Mouse (Mus musculus): ENCODE data around the gene Bsx. TPM values are rescaled to one million over a fixed set of nuclear protein-coding genes. Genes with fewer than 3 reads are reported as not detected.

The Bsx gene
- not detected for total RNA-seq (2021)
- long read RNA-seq, experiment 1 = 0 reads
- long read RNA-seq, experiment 2 = 0 reads

DNA sequence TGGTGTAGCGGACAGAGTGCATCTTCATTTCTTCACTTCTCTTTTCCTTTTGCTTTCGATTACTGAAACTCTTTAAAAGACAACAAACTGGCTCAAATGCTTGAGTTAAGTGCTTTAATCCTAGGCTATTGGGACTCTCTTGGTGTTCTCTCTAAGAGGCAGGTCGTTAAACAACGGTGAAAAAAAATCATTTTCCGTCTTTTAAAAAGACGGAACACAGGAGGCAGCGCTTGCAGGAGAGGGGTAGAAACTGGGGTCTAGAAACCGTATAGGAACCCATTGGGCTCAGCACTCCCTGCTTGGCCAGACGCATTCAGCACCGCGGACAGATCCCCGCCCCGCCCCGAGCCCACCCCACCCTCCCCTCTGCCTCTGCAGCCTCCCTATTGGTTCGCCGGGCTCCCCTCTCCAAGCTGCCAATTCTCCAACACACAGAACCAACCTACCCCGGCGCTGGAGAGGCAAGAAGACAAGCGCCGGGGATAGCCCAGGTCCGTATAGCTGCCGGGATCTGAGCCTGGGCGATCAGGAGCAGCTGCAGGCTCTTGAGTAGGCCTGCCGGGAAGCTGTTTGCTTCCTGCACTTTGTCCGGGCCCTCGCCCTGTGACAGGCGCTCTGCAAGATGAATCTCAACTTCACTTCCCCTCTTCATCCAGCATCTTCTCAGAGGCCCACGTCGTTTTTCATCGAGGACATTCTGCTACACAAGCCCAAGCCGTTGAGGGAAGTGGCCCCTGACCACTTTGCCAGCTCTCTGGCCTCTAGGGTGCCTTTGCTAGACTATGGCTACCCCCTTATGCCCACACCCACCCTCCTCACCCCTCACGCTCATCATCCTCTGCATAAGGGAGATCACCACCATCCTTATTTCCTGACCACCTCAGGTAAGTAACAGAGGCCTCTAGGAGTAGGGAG lies at the start of gene Bsx:
Gene Bsx, plus strand, starts transcription at position 572 of the 915 bp plus-strand sequence.
- intact Hi-C loops (cut with DNase I) = no loop called here
- peak; percentile 67 to 76 for DNase-seq

GRCm38 (mm10) chr9:40825601-40826000 lies 48.3 kb upstream of the Bsx start:
- DNase-seq = no peak
- intact Hi-C loops (cut with DNase I) = no loop called here

DNA sequence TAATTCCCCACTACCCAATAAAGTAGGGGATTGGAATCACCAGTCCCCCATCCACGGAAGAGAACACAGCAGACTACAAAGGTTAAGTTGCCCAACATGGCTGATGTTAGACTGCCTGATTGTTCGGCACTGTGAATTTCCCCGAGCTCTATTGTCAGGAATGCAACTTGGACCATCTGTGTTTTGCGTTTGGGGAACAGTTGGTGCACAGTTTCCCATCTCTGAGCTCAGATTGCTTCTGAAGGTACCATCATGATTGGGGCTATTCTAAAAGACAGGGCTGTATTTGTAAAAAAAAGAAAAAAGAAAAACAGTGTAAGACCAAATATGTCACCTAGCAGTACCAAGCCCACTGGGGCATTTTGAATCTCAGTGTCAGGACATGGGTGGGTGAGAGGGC lies 46.6 kb upstream of the Bsx start:
- DNase-seq = no peak
- intact Hi-C loops (cut with DNase I) = no loop called here

DNA sequence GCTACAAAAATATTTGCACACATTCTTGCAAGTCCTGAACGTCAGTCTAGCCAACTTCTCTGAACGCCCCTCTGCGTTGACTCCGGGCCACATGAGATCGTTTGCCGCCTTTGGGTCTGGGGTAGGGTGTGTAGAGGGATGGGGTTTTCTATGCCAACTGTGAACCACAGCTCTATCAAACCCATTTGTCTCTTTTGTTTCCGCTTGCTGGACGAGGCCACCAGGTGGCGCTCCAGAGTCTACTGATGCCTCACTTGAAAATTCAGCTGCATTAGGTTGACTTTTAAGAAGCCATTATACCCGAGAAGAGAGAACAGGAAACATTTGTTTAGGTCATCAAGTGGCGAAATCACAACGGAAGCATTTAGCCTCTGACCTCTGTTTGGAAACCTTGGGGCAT lies 39.4 kb upstream of the Bsx start:
- peak; percentile 80 to 87 for DNase-seq
- intact Hi-C loops (cut with DNase I) = loop anchor here (2.0 to 5.0 kb wide), 3 partner anchors 78 to 148 kb away; no protein-coding TSS in a partner anchor

GRCm38 (mm10) chr9:40836681-40837080 lies 37.2 kb upstream of the Bsx start:
- intact Hi-C loops (cut with DNase I) = loop anchor here (5.0 kb wide), 2 partner anchors 191 to 356 kb away; no protein-coding TSS in a partner anchor
- DNase-seq = no peak

DNA sequence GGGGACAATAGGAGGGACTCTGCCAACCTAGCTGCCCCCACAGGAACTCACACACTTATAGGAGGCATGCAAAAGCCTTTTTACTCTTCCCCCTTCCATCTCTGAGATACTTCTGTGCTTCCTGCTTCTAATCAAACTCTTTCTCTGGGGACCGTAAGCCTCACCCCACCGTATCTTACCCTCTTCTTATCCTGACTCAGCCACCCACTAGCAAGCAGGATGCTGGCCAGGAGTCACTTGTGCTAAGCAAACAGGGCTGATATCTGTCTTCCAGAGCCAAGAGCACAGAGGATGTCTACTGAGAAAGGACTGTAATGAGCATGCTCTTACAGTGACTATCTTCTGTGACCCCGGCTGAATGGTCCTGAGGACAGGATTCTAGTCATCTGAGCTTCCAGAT lies 34.3 kb upstream of the Bsx start:
- DNase-seq = no peak
- intact Hi-C loops (cut with DNase I) = loop anchor here (5.0 kb wide), 2 partner anchors 188 to 353 kb away; no protein-coding TSS in a partner anchor

DNA sequence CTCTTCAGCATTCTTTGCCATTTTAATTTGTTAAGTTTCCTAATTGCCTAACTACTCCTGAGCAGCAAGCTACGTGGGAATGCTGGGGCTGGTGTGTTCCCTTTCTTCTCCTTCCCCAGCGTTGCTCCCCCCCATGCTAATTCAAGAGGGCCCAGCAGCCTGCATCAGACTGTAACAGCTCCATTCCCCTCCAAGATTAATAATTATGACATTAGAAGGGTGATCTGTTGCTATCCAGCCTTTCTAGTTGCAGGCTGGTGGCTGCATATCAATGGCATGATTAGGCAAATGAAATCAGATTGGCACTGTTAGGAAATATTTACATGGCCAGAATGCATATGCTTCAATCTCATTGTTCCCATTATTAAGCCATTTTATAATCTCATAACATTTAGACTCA lies 22.4 kb upstream of the Bsx start:
- DNase-seq = no peak
- intact Hi-C loops (cut with DNase I) = no loop called here

- intact Hi-C loops (cut with DNase I) = no loop called here
- no peak for DNase-seq
Measured at GRCm38 (mm10) chr9:40858461-40859160, 15.3 kb upstream of the Bsx start.

DNA sequence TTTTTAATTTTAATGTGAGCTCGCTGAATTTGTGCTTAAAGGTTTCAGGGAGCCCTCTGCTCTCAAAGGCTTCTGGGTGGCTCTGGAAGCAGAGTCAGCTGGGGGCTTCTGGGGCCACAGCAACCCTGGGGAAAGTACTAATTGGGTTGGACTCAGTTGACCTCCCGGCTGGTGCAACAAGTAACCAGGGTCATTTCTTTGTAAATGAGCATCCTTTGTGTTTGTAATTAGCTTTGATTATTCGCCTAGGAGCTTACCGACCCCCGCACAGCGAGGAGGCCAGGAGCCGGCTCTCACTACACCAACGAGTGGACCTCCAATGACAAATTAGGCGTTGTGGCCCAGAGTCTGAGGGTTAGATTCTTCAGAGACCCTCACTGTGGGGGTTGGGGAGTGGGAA lies 14.7 kb upstream of the Bsx start:
- intact Hi-C loops (cut with DNase I) = no loop called here
- DNase-seq = no peak

GRCm38 (mm10) chr9:40870331-40870730 lies 3.6 kb upstream of the Bsx start:
- no peak for DNase-seq
- intact Hi-C loops (cut with DNase I) = no loop called here

DNA sequence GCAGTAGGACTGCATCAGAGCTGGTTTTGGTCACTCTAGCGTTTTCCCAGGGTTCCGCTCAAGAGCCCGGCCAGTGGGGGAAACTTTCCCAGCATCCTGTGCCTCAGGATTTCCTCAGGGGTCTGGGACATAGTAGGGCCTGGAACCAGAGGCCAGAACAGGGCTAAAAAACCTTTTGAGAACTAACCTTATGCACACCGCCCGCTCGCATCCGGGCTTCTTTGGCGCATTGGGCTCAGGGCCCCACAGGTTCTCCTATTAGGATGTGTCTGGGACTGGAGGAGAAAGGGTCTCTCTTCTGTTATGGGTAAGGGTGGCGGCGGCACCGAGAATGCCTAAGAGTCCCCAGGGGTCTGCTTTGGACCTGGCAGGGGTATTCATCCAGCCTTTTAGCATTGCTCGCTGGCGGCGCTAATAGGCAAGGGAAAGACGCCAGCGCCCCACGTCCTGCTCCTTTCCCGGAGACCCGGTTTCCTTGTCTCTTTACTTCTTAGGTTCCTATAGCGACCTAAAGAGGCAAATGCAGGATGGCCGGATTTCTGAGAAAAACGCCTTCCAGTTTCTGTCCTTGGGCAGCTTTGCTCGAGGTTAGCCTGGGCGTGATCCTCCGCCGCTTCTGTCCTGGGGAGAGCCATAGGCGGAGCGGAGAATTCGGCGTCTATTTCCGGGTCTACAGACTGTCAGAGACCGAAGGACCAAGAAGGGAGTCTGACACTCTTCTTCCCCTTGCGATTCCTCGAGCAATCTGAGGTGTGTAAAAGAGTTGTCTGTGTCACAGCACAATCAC lies 2.4 kb upstream of the Bsx start:
- no peak for DNase-seq
- intact Hi-C loops (cut with DNase I) = no loop called here

- intact Hi-C loops (cut with DNase I) = no loop called here
- DNase-seq = peak in 1 of 2 experiments; percentile 16
Measured at GRCm38 (mm10) chr9:40872156-40872478, 1.8 kb upstream of the Bsx start.

DNA sequence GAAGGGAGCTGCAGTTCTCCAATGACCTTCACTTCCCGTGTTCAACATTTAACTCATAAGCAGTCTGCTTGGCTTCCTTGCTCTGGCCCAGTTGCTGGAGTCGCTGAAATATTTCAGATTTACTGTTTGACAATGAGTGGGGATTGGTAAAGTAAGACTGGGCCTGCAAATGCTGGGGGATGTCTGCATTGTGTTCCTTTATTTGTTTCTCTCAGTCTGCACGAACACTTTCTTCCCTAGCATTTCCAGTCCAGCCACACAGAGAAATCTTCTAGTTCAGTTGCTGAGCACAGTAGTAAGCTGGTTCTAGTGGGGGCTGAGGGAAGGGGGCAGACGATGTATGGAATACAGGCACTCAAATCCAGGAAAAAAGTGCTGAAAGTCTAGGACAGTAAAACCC lies 1.0 kb downstream of the Bsx start:
- intact Hi-C loops (cut with DNase I) = no loop called here
- no peak for DNase-seq

- intact Hi-C loops (cut with DNase I) = no loop called here
- DNase-seq = no peak
Measured at GRCm38 (mm10) chr9:40875431-40875830, 1.5 kb downstream of the Bsx start.

- intact Hi-C loops (cut with DNase I) = no loop called here
- no peak for DNase-seq
Measured at GRCm38 (mm10) chr9:40876164-40876563, 2.2 kb downstream of the Bsx start.

DNA sequence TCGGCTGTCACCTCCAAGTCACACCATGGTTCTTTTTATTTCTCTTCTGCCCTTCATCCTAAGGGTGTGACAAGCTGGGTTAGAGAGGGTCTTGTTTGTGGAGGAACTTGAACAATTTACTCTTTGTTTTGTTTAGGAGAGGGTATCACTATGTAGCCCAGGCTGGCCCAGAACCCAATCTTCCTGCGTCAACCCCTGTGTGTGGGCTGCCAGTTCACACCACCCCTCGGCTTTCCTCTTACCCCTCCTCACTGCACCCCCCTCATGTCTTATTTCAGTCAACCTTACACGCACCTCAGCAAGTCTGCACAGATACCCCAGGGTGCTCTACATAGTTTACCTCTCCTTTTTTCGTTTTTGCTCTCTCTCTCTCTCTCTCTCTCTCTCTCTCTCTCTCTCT lies 2.8 kb downstream of the Bsx start:
- no peak for DNase-seq
- intact Hi-C loops (cut with DNase I) = no loop called here

DNA sequence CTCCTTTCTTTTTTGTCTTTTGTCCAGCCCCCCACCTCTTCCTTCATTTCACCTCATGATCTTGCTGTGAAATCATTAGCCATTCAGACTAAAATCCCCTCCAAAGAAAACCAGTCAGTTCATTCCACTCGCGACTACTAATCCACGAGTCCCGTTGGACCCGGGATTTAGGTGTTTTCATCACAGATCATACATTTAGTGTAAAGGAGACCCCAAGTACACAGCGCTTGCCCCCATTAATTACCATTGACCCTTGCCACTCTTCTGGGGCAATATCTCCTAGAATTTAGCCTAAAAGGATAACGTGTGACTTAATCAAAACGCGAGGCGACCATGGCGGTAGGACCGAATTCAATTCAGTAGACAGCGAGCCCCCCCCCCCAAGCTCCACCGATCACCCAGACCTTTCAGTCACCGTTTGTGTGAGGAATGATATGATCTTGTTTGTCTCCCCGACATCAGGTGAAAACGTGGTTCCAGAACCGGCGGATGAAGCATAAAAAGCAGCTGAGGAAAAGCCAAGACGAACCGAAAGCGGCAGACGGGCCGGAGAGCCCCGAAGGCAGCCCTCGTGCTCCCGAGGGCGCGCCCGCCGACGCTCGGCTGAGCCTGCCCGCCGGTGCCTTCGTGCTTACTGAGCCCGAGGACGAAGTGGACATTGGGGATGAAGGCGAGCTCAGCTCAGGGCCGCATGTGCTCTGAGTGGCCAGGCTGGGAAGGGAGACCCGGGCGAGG lies 3.4 kb downstream of the Bsx start:
- intact Hi-C loops (cut with DNase I) = no loop called here
- DNase-seq = peak in 1 of 2 experiments; percentile 4

DNA sequence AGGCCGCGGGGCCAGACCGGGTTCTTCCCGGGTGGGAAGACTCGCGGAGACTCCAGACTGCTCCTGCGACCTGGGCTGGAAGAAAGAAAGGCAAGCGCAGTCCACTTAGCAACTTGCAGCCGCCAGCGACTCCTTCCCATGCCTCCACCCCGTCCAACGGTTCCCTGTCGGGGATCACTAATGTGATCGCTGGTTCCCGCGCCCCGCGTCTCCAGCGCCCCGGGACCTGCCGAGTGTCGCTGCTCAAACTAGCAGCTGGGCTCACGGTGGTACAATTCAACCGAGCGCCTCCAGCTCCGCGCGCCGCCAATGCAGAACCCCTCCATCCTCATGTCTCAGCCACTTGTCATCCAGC lies 3.9 kb downstream of the Bsx start:
- intact Hi-C loops (cut with DNase I) = no loop called here
- DNase-seq = no peak

DNA sequence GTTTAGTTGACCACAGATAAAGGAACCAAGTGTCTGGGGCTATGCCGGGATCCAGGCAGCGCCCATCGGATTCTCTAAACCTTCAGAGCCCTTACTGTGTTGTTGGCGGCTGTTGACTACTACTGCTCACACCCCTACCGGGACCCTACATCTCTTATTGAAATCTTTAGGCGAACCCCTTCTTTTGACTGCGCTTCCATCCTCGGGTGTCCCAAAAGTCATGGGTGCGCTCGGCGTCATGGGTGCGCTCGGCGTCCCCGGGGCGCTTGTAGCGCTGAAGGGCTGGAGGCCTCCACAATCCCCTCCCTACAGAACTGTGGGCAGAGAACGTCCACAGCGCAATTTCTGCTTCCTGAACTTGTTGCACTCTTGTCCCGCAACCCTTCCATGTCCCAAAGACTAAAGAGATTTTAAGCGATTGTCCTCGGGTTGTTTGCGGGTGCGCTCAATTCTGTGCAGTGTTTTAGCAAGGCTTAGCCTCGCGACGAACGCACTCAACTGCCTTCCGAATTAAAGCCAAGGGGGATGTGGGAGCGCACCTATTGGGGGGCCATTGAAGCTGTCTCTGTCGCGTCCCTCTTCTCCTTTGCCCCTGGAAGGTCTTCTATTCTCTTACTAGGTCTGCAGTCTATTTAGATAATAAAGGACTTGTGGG lies 4.5 kb downstream of the Bsx start:
- intact Hi-C loops (cut with DNase I) = no loop called here
- DNase-seq = no peak

GRCm38 (mm10) chr9:40878998-40879397 lies 5.1 kb downstream of the Bsx start:
- DNase-seq = no peak
- intact Hi-C loops (cut with DNase I) = no loop called here
